10 mouse cellular contexts compared by ENCODE assay signal in genomic region chr3:95066570-95066969, GRCm38 (mm10). TPM values are rescaled to one million over a fixed set of nuclear protein-coding genes. Genes with fewer than 3 reads are reported as not detected.
A peak's percentile ranks its signal among the peaks of the same experiment; 100 is the strongest.
DNase-seq lines count a peak whose midpoint lies in the region; ATAC-seq and TF ChIP-seq lines count a peak whose summit lies in the region.
"Had no signal": no experiment of that assay in that cellular context is flagged by ENCODE, and none has a peak within 500 bp of the region (broad histone marks: within the 10 kb centered on the region; RNA-seq: fewer than 3 reads in every experiment).

No protein-coding gene starts in this region.

- peak; percentile 33; the same call in 1 of the 2 replicates for ATAC-seq in intestine, postnatal 0 days
- no peak for ATAC-seq in intestine, embryonic 15.5 days
- no peak for ATAC-seq in hindbrain, postnatal 0 days

- no peaks in the 10 kb centered on the region for H3K9me3 ChIP-seq in intestine, postnatal 0 days (ENCODE audit: control insufficient read depth)
- no peaks in the 10 kb centered on the region for H3K9me3 ChIP-seq in intestine, embryonic 15.5 days
- no peaks in the 10 kb centered on the region for H3K9me3 ChIP-seq in hindbrain, postnatal 0 days (ENCODE audit: low read length)
- H3K9me3 ChIP-seq in limb, embryonic 10.5 days (replicated peaks): no peaks in the 10 kb centered on the region

- H3K9ac ChIP-seq in intestine, postnatal 0 days (ENCODE audit: low read depth, low read length): no peak overlapping the region
- no peak overlapping the region for H3K9ac ChIP-seq in intestine, embryonic 15.5 days
- H3K9ac ChIP-seq in hindbrain, postnatal 0 days (replicated peaks; ENCODE audit: low read length): no peak overlapping the region

- no peak for TF ChIP-seq CTCF in intestine, postnatal 0 days (IDR thresholded peaks at IDR 0.05; ENCODE audit: low read depth)
- no peak for TF ChIP-seq CTCF in hindbrain, postnatal 0 days (IDR thresholded peaks at IDR 0.05; ENCODE audit: low read depth)

- H3K4me3 ChIP-seq in intestine, postnatal 0 days (ENCODE audit: low read depth, low read length): no peak overlapping the region
- no peak overlapping the region for H3K4me3 ChIP-seq in intestine, embryonic 15.5 days (replicated peaks)
- no peak overlapping the region for H3K4me3 ChIP-seq in hindbrain, postnatal 0 days (ENCODE audit: low read length)
- no peak overlapping the region for H3K4me3 ChIP-seq in limb, embryonic 10.5 days

- H3K4me1 ChIP-seq in intestine, postnatal 0 days (replicated peaks; ENCODE audit: control insufficient read depth, insufficient read depth, low read length): no peaks in the 10 kb centered on the region
- no peaks in the 10 kb centered on the region for H3K4me1 ChIP-seq in intestine, embryonic 15.5 days (replicated peaks)
- no peaks in the 10 kb centered on the region for H3K4me1 ChIP-seq in hindbrain, postnatal 0 days (ENCODE audit: insufficient read depth, low read length)
- no peaks in the 10 kb centered on the region for H3K4me1 ChIP-seq in limb, embryonic 10.5 days

- no peak overlapping the region for H3K27ac ChIP-seq in intestine, postnatal 0 days (ENCODE audit: low read depth, low read length)
- H3K27ac ChIP-seq in intestine, embryonic 15.5 days: no peak overlapping the region
- no peak overlapping the region for H3K27ac ChIP-seq in hindbrain, postnatal 0 days
- no peak overlapping the region for H3K27ac ChIP-seq in limb, embryonic 10.5 days

- 83% methylated on average over 11 of the region's 11 CpGs for WGBS in intestine, postnatal 0 days
- 87% methylated on average over 11 of the region's 11 CpGs for WGBS in intestine, embryonic 15.5 days
- 93% methylated on average over 11 of the region's 11 CpGs for WGBS in hindbrain, postnatal 0 days
- WGBS in limb, embryonic 10.5 days: 93% methylated on average over 11 of the region's 11 CpGs

- no peak overlapping the region for H3K4me2 ChIP-seq in intestine, postnatal 0 days (replicated peaks; ENCODE audit: low read depth)
- H3K4me2 ChIP-seq in intestine, embryonic 15.5 days (replicated peaks): no peak overlapping the region
- H3K4me2 ChIP-seq in hindbrain, postnatal 0 days (ENCODE audit: low read depth, low read length): no peak overlapping the region

- peak; percentile 26 for DNase-seq in urinary bladder, postnatal 25 days (ENCODE audit: low spot score)
- DNase-seq in urinary bladder, postnatal 4 days (ENCODE audit: low spot score in 2 of 2): no peak
- peak; percentile 62 to 64 for DNase-seq in adrenal gland, postnatal 36 days
- DNase-seq in hindbrain, postnatal 0 days (ENCODE audit: low spot score): no peak
- DNase-seq in limb, embryonic 10.5 days (ENCODE audit: low spot score): no peak
- DNase-seq in embryo, embryonic 10 days (ENCODE audit: low spot score): no peak
- DNase-seq: gastrocnemius, postnatal 25 days; kidney, adult 18-20 months had no signal

- peaks cover 83% of the 10 kb centered on the region for H3K36me3 ChIP-seq in intestine, postnatal 0 days (ENCODE audit: control insufficient read depth, insufficient read depth)
- H3K36me3 ChIP-seq in intestine, embryonic 15.5 days: peaks cover 56% of the 10 kb centered on the region
- H3K36me3 ChIP-seq in hindbrain, postnatal 0 days (ENCODE audit: insufficient read depth, low read length): peaks cover 86% of the 10 kb centered on the region
- H3K36me3 ChIP-seq in limb, embryonic 10.5 days: peaks cover 99% of the 10 kb centered on the region

- H3K27me3 ChIP-seq in intestine, postnatal 0 days (replicated peaks; ENCODE audit: control insufficient read depth, insufficient read depth, low read length): no peaks in the 10 kb centered on the region
- H3K27me3 ChIP-seq in intestine, embryonic 15.5 days (replicated peaks): no peaks in the 10 kb centered on the region
- no peaks in the 10 kb centered on the region for H3K27me3 ChIP-seq in hindbrain, postnatal 0 days (ENCODE audit: insufficient read depth, low read length)
- H3K27me3 ChIP-seq in limb, embryonic 10.5 days (ENCODE audit: low read depth, poor library complexity, severe bottlenecking): no peaks in the 10 kb centered on the region

RNA-seq across cellular contexts. Expression of gene Psmd4, which starts 24.2 kb away (rescaled TPM):
- polyA plus RNA-seq in intestine, postnatal 0 days (2015; fragmentation: Nextera tagmentation; extraction: Ambion mirVana): 164 and 166 TPM in 2 replicates
- polyA plus RNA-seq in intestine, embryonic 15.5 days (2015; fragmentation: Nextera tagmentation; extraction: Ambion mirVana): 205 and 218 TPM in 2 replicates
- total RNA-seq in adrenal gland, postnatal 36 days (2021): 100 to 1,000 TPM; 284 to 331 TPM
- total RNA-seq in hindbrain, postnatal 0 days (2014; rRNA removed): 208 and 210 TPM in 2 replicates
- polyA plus RNA-seq in hindbrain, postnatal 0 days (2015; fragmentation: Nextera tagmentation; extraction: Ambion mirVana): 267 and 272 TPM in 2 replicates
- 365 and 382 TPM in 2 replicates for polyA plus RNA-seq in limb, embryonic 10.5 days (2016; fragmentation: Nextera tagmentation; extraction: Ambion mirVana)

RNA-seq across cellular contexts. Expression of gene Pip5k1a, which starts 40.2 kb away (rescaled TPM):
- 13.1 and 14.7 TPM in 2 replicates for polyA plus RNA-seq in intestine, postnatal 0 days (2015; fragmentation: Nextera tagmentation; extraction: Ambion mirVana)
- polyA plus RNA-seq in intestine, embryonic 15.5 days (2015; fragmentation: Nextera tagmentation; extraction: Ambion mirVana): 15.7 and 15.9 TPM in 2 replicates
- total RNA-seq in adrenal gland, postnatal 36 days (2021): 10 to 100 TPM; 41.8 to 58.9 TPM
- 15.5 and 18.5 TPM in 2 replicates for total RNA-seq in hindbrain, postnatal 0 days (2014; rRNA removed)
- polyA plus RNA-seq in hindbrain, postnatal 0 days (2015; fragmentation: Nextera tagmentation; extraction: Ambion mirVana): 12.4 and 14.7 TPM in 2 replicates
- polyA plus RNA-seq in limb, embryonic 10.5 days (2016; fragmentation: Nextera tagmentation; extraction: Ambion mirVana): 18.6 and 21.7 TPM in 2 replicates

RNA-seq across cellular contexts. Expression of gene Vps72, which starts 44.3 kb away (rescaled TPM):
- 58.5 and 60.5 TPM in 2 replicates for polyA plus RNA-seq in intestine, postnatal 0 days (2015; fragmentation: Nextera tagmentation; extraction: Ambion mirVana)
- 112 and 113 TPM in 2 replicates for polyA plus RNA-seq in intestine, embryonic 15.5 days (2015; fragmentation: Nextera tagmentation; extraction: Ambion mirVana)
- total RNA-seq in adrenal gland, postnatal 36 days (2021): 10 to 100 TPM; 56.1 to 63.3 TPM
- 52.7 and 53.6 TPM in 2 replicates for total RNA-seq in hindbrain, postnatal 0 days (2014; rRNA removed)
- polyA plus RNA-seq in hindbrain, postnatal 0 days (2015; fragmentation: Nextera tagmentation; extraction: Ambion mirVana): 121 and 123 TPM in 2 replicates
- 297 and 327 TPM in 2 replicates for polyA plus RNA-seq in limb, embryonic 10.5 days (2016; fragmentation: Nextera tagmentation; extraction: Ambion mirVana)

RNA-seq across cellular contexts. Expression of gene Zfp687, which starts 51.3 kb away (rescaled TPM):
- polyA plus RNA-seq in intestine, postnatal 0 days (2015; fragmentation: Nextera tagmentation; extraction: Ambion mirVana): 8.7 and 9.7 TPM in 2 replicates
- polyA plus RNA-seq in intestine, embryonic 15.5 days (2015; fragmentation: Nextera tagmentation; extraction: Ambion mirVana): 17.4 and 19.9 TPM in 2 replicates
- 10 to 100 TPM; 23.1 to 37.7 TPM for total RNA-seq in adrenal gland, postnatal 36 days (2021)
- total RNA-seq in hindbrain, postnatal 0 days (2014; rRNA removed): 34.1 and 35.4 TPM in 2 replicates
- 17.3 and 18.0 TPM in 2 replicates for polyA plus RNA-seq in hindbrain, postnatal 0 days (2015; fragmentation: Nextera tagmentation; extraction: Ambion mirVana)
- polyA plus RNA-seq in limb, embryonic 10.5 days (2016; fragmentation: Nextera tagmentation; extraction: Ambion mirVana): 38.6 and 40.8 TPM in 2 replicates

RNA-seq across cellular contexts. Expression of gene Tmod4, which starts 57.7 kb away (rescaled TPM):
- polyA plus RNA-seq in intestine, postnatal 0 days (2015; fragmentation: Nextera tagmentation; extraction: Ambion mirVana): 0.44 and 0.73 TPM in 2 replicates
- polyA plus RNA-seq in intestine, embryonic 15.5 days (2015; fragmentation: Nextera tagmentation; extraction: Ambion mirVana): 0.83 and 0.99 TPM in 2 replicates
- total RNA-seq in adrenal gland, postnatal 36 days (2021): 1 to 10 TPM in 1 of 2 experiments, under 1 TPM in 1; 0.66 to 1.4 TPM
- 0.43 and 0.73 TPM in 2 replicates for total RNA-seq in hindbrain, postnatal 0 days (2014; rRNA removed)
- polyA plus RNA-seq in hindbrain, postnatal 0 days (2015; fragmentation: Nextera tagmentation; extraction: Ambion mirVana): 1.1 and 1.5 TPM in 2 replicates
- 1.2 and 1.4 TPM in 2 replicates for polyA plus RNA-seq in limb, embryonic 10.5 days (2016; fragmentation: Nextera tagmentation; extraction: Ambion mirVana)

Comparison
In these comparisons a context has a peak if more than half of its experiments do, and no peak if none do; other contexts are left out.
1. DNase-seq: peak in urinary bladder, postnatal 25 days (single experiment) and adrenal gland, postnatal 36 days (2 of 2); none in urinary bladder, postnatal 4 days (0 of 2), hindbrain, postnatal 0 days (single experiment), limb, embryonic 10.5 days (single experiment) and embryo, embryonic 10 days (single experiment).